Mouse (Mus musculus): ENCODE results near the gene Rufy4. TPM values are rescaled to one million over a fixed set of nuclear protein-coding genes. Genes with fewer than 3 reads are reported as not detected.

Rufy4 gene
- polyA plus RNA-seq, 1 experiment from 2014 or later, result not detected

DNA sequence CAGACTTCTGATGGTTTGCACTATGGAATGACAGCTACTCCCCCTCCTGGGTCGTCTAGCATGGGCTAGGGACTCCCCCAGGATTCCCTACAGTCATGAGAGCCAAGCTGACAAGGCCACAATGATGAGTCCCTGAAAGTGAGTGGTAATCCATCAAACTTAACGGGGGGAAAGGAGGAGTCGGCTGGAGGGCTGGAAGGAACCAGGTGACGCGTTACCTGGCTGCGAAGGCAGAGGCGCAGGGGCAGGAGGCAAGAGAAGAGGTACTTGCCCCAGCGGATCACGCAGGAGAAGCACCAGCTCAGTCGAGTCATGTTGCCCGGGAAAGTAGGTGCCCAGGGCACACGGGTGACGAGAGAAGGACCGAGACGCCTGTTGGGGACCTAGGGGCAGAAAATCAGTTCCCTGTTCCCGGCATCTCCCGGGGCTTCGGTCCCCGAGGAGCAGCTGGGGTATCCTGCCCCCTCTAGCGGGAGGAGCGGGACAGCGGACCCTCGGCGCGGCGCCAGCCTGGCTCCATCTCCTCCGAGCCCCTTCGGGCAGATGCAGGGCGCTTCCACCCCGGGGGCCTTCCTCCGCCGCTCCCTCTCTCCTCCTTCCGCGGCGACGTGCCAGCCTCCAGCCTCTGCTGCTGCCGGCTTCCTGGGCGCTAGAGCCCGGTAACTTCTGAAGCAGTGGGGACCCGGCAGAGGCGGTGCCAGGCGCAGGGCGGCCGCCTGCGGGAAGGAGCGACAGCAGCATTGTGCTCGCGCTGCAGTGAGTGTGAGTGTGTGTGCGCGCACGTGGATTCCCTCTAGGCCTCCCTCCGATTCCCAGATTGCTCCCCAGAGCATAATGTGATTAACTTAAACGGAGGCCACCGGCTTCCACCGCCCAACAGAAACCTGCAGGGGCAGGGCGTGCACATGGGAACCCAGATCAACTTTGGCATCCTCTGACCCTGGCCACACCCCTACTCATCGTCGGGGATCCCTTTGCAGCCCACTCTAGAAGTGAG is 27.0 kb upstream of the Rufy4 start:
- Histone ChIP-seq H3K9me3 (replicated peaks; ENCODE audit: control insufficient read depth, low read length) (no peaks in the 10 kb centered on the region), H3K4me2 (ENCODE audit: low read depth, low read length) (0 out of 2 replicates have a peak overlapping the region, but pooled peaks have one; percentile 0), H3K36me3 (ENCODE audit: control insufficient read depth, insufficient read depth) (no peaks in the 10 kb centered on the region), H3K4me1 (ENCODE audit: control insufficient read depth, low read depth, low read length) (no peaks in the 10 kb centered on the region), H3K27ac (ENCODE audit: low read length) (no peak overlapping the region), H3K9ac (ENCODE audit: low read depth, low read length) (no peak overlapping the region), H3K27me3 (ENCODE audit: control insufficient read depth, insufficient read depth, low read depth, low read length) (peaks cover 48% of the 10 kb centered on the region), H3K4me3 (ENCODE audit: low read depth, low read length) (peak overlapping the region; percentile 2)
- ATAC-seq (ENCODE audit: low read depth), result no peak
- under 1% methylated on average over 58 of the region's 58 CpGs for WGBS (ENCODE audit: insufficient replicate concordance)

DNA sequence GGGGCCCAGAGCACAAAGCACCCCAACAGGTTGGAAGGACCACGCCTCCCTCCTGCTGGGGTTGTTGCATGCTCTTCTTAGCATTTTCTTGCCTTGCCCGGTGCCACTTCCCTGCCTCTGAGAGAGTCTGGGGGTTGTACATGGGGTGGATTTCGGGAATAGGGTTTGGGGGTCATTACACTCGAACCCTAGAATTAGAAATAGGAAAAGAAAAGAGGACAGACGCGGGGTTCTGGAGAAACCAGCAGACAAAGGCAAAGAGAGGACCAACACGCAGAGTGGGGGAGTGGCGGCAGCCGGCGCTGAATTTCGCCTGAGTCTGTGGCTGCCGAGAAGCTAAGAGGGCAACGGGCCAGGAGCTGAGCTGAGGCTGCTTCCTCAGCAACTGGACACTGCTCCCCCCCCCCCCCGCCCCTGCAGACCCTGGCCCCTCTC is 26.3 kb upstream of the Rufy4 start:
- 1% methylated on average over 12 of the region's 14 CpGs for WGBS (ENCODE audit: insufficient replicate concordance)
- no peak for ATAC-seq (ENCODE audit: low read depth)
- no peak overlapping the region for H3K4me3 ChIP-seq (ENCODE audit: low read depth, low read length)
- 0 out of 2 replicates have a peak overlapping the region, but pooled peaks have one; percentile 0 for H3K4me2 ChIP-seq (ENCODE audit: low read depth, low read length)
- no peaks in the 10 kb centered on the region for H3K9me3 ChIP-seq (replicated peaks; ENCODE audit: control insufficient read depth, low read length)
- peaks cover 48% of the 10 kb centered on the region for H3K27me3 ChIP-seq (ENCODE audit: control insufficient read depth, insufficient read depth, low read depth, low read length)
- no peak overlapping the region for H3K27ac ChIP-seq (ENCODE audit: low read length)
- no peak overlapping the region for H3K9ac ChIP-seq (ENCODE audit: low read depth, low read length)
- H3K4me1 ChIP-seq (ENCODE audit: control insufficient read depth, low read depth, low read length), result no peaks in the 10 kb centered on the region
- H3K36me3 ChIP-seq (ENCODE audit: control insufficient read depth, insufficient read depth), result no peaks in the 10 kb centered on the region

GRCm38 (mm10) chr1:74103654-74104353 is 21.5 kb upstream of the Rufy4 start:
- Histone ChIP-seq H3K4me2 (ENCODE audit: low read depth, low read length) (no peak overlapping the region), H3K27me3 (ENCODE audit: control insufficient read depth, insufficient read depth, low read depth, low read length) (peaks cover 20% of the 10 kb centered on the region), H3K9ac (ENCODE audit: low read depth, low read length) (no peak overlapping the region), H3K27ac (ENCODE audit: low read length) (no peak overlapping the region), H3K4me3 (ENCODE audit: low read depth, low read length) (no peak overlapping the region), H3K4me1 (ENCODE audit: control insufficient read depth, low read depth, low read length) (no peaks in the 10 kb centered on the region), H3K36me3 (ENCODE audit: control insufficient read depth, insufficient read depth) (no peaks in the 10 kb centered on the region), H3K9me3 (replicated peaks; ENCODE audit: control insufficient read depth, low read length) (no peaks in the 10 kb centered on the region)
- WGBS (ENCODE audit: insufficient replicate concordance), result 51% methylated on average over 6 of the region's 6 CpGs
- ATAC-seq (ENCODE audit: low read depth), result no peak

- H3K36me3 ChIP-seq (ENCODE audit: control insufficient read depth, insufficient read depth), result no peaks in the 10 kb centered on the region
- no peak overlapping the region for H3K4me2 ChIP-seq (ENCODE audit: low read depth, low read length)
- no peak overlapping the region for H3K4me3 ChIP-seq (ENCODE audit: low read depth, low read length)
- no peak for ATAC-seq (ENCODE audit: low read depth)
- no peak overlapping the region for H3K27ac ChIP-seq (ENCODE audit: low read length)
- no peaks in the 10 kb centered on the region for H3K9me3 ChIP-seq (replicated peaks; ENCODE audit: control insufficient read depth, low read length)
- peaks cover 2% of the 10 kb centered on the region; the same call in 1 of the 2 replicates for H3K27me3 ChIP-seq (ENCODE audit: control insufficient read depth, insufficient read depth, low read depth, low read length)
- no peaks in the 10 kb centered on the region for H3K4me1 ChIP-seq (ENCODE audit: control insufficient read depth, low read depth, low read length)
- 65% methylated on average over 4 of the region's 4 CpGs for WGBS (ENCODE audit: insufficient replicate concordance)
- H3K9ac ChIP-seq (ENCODE audit: low read depth, low read length), result no peak overlapping the region
Measured at GRCm38 (mm10) chr1:74105660-74106059, 19.7 kb upstream of the Rufy4 start.

DNA sequence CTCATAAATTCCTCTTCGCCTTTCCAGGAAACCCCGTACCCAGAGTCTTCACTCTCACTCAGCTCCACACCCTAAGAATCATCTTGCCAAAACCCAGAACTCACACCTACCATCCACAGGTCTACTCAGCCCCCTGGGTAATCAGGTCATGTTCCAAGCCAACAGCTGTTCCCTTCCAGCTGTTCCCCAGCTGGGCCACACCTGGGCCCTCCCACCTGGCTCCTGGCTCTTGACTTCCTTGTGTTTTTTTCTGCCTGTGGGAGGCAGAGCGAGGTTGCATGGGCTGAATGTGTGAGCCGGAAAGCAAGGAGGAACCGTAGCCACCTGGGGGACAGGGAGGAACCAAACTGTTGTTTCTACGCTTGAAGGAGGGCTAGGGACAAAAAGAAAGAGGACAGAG is 19.1 kb upstream of the Rufy4 start:
- ATAC-seq (ENCODE audit: low read depth), result no peak
- no peak overlapping the region for H3K27ac ChIP-seq (ENCODE audit: low read length)
- no peaks in the 10 kb centered on the region for H3K4me1 ChIP-seq (ENCODE audit: control insufficient read depth, low read depth, low read length)
- no peak overlapping the region for H3K4me2 ChIP-seq (ENCODE audit: low read depth, low read length)
- no peak overlapping the region for H3K9ac ChIP-seq (ENCODE audit: low read depth, low read length)
- no peaks in the 10 kb centered on the region for H3K9me3 ChIP-seq (replicated peaks; ENCODE audit: control insufficient read depth, low read length)
- 53% methylated on average over 6 of the region's 6 CpGs for WGBS (ENCODE audit: insufficient replicate concordance)
- no peak overlapping the region for H3K4me3 ChIP-seq (ENCODE audit: low read depth, low read length)
- no peaks in the 10 kb centered on the region for H3K27me3 ChIP-seq (ENCODE audit: control insufficient read depth, insufficient read depth, low read depth, low read length)
- no peaks in the 10 kb centered on the region for H3K36me3 ChIP-seq (ENCODE audit: control insufficient read depth, insufficient read depth)

DNA sequence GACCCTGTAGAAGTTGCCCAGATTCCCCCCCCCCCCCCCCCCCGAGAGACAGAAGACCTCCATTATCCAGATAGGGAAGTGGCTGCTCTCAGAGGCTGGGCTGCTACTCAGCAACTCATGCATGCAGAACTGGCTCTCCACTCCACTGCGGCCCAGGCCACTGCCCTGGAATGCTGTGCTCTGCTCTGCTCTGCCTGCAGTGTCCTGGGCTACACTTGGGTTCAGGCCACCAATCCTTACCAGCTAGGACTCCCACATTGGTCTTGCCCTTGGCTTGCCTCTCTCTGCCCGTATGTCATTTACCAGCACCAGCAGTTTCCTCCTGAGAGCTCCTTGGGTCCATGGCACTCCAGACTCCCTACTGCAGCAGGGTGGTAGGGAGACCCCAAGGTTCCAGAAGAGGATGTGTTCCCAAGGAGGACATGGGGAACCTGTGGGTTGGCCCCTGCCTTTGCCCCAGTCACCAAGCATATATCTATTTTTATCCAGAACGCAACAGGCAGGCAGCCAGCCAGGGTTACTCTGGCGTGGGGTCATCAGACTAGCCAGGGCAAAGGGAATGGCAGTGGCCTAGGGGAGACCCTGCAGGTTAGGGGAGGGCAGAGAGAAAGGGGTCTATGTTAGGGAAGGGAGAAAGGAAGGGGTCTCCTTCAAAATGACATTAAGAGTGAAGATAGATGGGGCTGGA is 17.3 kb upstream of the Rufy4 start:
- H3K9me3 ChIP-seq (replicated peaks; ENCODE audit: control insufficient read depth, low read length), result no peaks in the 10 kb centered on the region
- H3K4me1 ChIP-seq (ENCODE audit: control insufficient read depth, low read depth, low read length), result no peaks in the 10 kb centered on the region
- H3K36me3 ChIP-seq (ENCODE audit: control insufficient read depth, insufficient read depth), result no peaks in the 10 kb centered on the region
- H3K4me3 ChIP-seq (ENCODE audit: low read depth, low read length), result no peak overlapping the region
- no peak overlapping the region for H3K27ac ChIP-seq (ENCODE audit: low read length)
- no peak for ATAC-seq (ENCODE audit: low read depth)
- H3K27me3 ChIP-seq (ENCODE audit: control insufficient read depth, insufficient read depth, low read depth, low read length), result no peaks in the 10 kb centered on the region
- no peak overlapping the region for H3K4me2 ChIP-seq (ENCODE audit: low read depth, low read length)
- 53% methylated on average over 4 of the region's 5 CpGs for WGBS (ENCODE audit: insufficient replicate concordance)
- H3K9ac ChIP-seq (ENCODE audit: low read depth, low read length), result no peak overlapping the region

DNA sequence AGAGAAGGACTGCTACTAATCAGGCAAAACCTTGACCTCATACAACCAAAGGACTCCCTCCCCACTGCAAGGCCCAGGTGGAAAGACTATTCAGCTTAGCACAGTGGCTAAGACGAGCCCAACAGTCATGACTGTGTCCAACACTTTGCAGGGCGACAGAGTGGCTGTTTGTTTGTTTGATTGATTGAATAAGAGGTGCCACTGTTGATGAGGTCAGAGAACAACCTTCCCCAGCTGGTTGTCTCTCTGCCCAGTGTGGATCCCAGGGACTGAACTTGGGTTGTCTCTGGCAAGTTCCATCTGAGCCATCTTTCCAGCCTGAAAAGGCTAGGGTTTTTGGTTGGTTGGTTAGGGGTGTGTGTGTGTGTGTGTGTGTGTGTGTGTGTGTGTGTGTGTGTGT is 15.7 kb upstream of the Rufy4 start:
- H3K27ac ChIP-seq (ENCODE audit: low read length), result no peak overlapping the region
- no peak overlapping the region for H3K9ac ChIP-seq (ENCODE audit: low read depth, low read length)
- no peaks in the 10 kb centered on the region for H3K27me3 ChIP-seq (ENCODE audit: control insufficient read depth, insufficient read depth, low read depth, low read length)
- H3K36me3 ChIP-seq (ENCODE audit: control insufficient read depth, insufficient read depth), result no peaks in the 10 kb centered on the region
- no peak overlapping the region for H3K4me3 ChIP-seq (ENCODE audit: low read depth, low read length)
- H3K4me1 ChIP-seq (ENCODE audit: control insufficient read depth, low read depth, low read length), result no peaks in the 10 kb centered on the region
- ATAC-seq (ENCODE audit: low read depth), result no peak
- H3K4me2 ChIP-seq (ENCODE audit: low read depth, low read length), result no peak overlapping the region
- 23% methylated on average over 2 of the region's 2 CpGs for WGBS (ENCODE audit: insufficient replicate concordance)
- no peaks in the 10 kb centered on the region for H3K9me3 ChIP-seq (replicated peaks; ENCODE audit: control insufficient read depth, low read length)

- WGBS (ENCODE audit: insufficient replicate concordance), result 40% methylated on average over 8 of the region's 8 CpGs
Measured at GRCm38 (mm10) chr1:74110932-74111695, 14.2 kb upstream of the Rufy4 start.

More at GRCm38 (mm10) chr1:74110932-74111695, 14.2 kb upstream of the Rufy4 start:
- Histone ChIP-seq H3K27ac (ENCODE audit: low read length) (no peak overlapping the region), H3K4me3 (ENCODE audit: low read depth, low read length) (no peak overlapping the region), H3K4me2 (ENCODE audit: low read depth, low read length) (no peak overlapping the region), H3K9me3 (replicated peaks; ENCODE audit: control insufficient read depth, low read length) (no peaks in the 10 kb centered on the region), H3K27me3 (ENCODE audit: control insufficient read depth, insufficient read depth, low read depth, low read length) (no peaks in the 10 kb centered on the region), H3K4me1 (ENCODE audit: control insufficient read depth, low read depth, low read length) (no peaks in the 10 kb centered on the region), H3K36me3 (ENCODE audit: control insufficient read depth, insufficient read depth) (no peaks in the 10 kb centered on the region), H3K9ac (ENCODE audit: low read depth, low read length) (no peak overlapping the region)
- ATAC-seq (ENCODE audit: low read depth), result no peak
